Mouse (Mus musculus) lung, embryonic 15.5 days (tissue): ENCODE data around the gene Adarb2. TPM values are rescaled to one million over a fixed set of nuclear protein-coding genes. Genes with fewer than 3 reads are reported as not detected.

Experiments
- ATAC-seq: fragments of 200-750 bp; cut with Nextera tagmentation; 2 replicates; pipeline ENCODE4 v1.8.0; 2017; ENCODE audit warnings: moderate number of reproducible peaks, borderline replicate concordance; ENCODE audit not compliant: low FRiP score, low TSS enrichment; ENCODE audit errors: extremely low read depth
- H3K27ac ChIP-seq: fragments of 300-500 bp; sonication (generic); 2 replicates; pipeline ENCODE4 v1.5.1; 2015; ENCODE audit warnings: moderate library complexity, mild to moderate bottlenecking, inconsistent platforms
- H3K27me3 ChIP-seq: fragments of 300-500 bp; sonication (generic); 2 replicates; pipeline ENCODE4 v1.6.1; 2015; ENCODE audit warnings: inconsistent platforms
- H3K36me3 ChIP-seq: fragments of 300-500 bp; sonication (generic); 2 replicates; pipeline ENCODE4 v1.6.1; 2015; ENCODE audit warnings: inconsistent platforms
- H3K4me1 ChIP-seq: fragments of 300-500 bp; sonication (generic); 2 replicates; pipeline ENCODE4 v1.6.1; 2015; ENCODE audit warnings: inconsistent platforms
- H3K4me2 ChIP-seq: fragments of 300-500 bp; sonication (generic); 2 replicates; pipeline ENCODE4 v1.6.1; 2015; ENCODE audit warnings: inconsistent platforms, mild to moderate bottlenecking, moderate library complexity
- H3K4me3 ChIP-seq: fragments of 300-500 bp; sonication (generic); 2 replicates; pipeline ENCODE4 v1.5.1; 2015; ENCODE audit warnings: mild to moderate bottlenecking, inconsistent platforms
- H3K9ac ChIP-seq: fragments of 300-500 bp; sonication (generic); 2 replicates; pipeline ENCODE4 v1.6.1; 2015; ENCODE audit warnings: inconsistent platforms
- H3K9me3 ChIP-seq: fragments of 300-500 bp; sonication (generic); 2 replicates; pipeline ENCODE4 v1.6.1; 2016; ENCODE audit warnings: inconsistent platforms
- WGBS: fragments of 180-500 bp; shearing (Covaris S2); methylation state at CpG from one replicate; pipeline ENCODE4 v1.1.7; 2015; 5-methylcytosine and 5-hydroxymethylcytosine counted together
- polyA plus RNA-seq: library from polyadenylated mRNA; unstranded; fragments of >200 nt; fragmentation: Nextera tagmentation; extraction: Ambion mirVana; gene quantifications from 2 replicates; pipeline ENCODE4 v1.2.1, GENCODE M21; 2015

Gene Adarb2
- polyA plus RNA-seq, 1 experiment from 2014 or later, result 0.32 TPM

- Histone ChIP-seq H3K27me3 (no peaks in the 10 kb centered on the region), H3K4me2 (no peak overlapping the region), H3K4me1 (no peaks in the 10 kb centered on the region), H3K9me3 (no peaks in the 10 kb centered on the region), H3K9ac (no peak overlapping the region), H3K27ac (no peak overlapping the region), H3K36me3 (no peaks in the 10 kb centered on the region), H3K4me3 (no peak overlapping the region)
- no peak for ATAC-seq
- WGBS, result 68% methylated on average over 1 of the region's 1 CpGs
These were observed 414.0 kb downstream of the Adarb2 start for GRCm38 (mm10) chr13:8616685-8617084.

- no peak overlapping the region for H3K9ac ChIP-seq
- H3K36me3 ChIP-seq, result no peaks in the 10 kb centered on the region
- WGBS, result 77% methylated on average over 2 of the region's 2 CpGs
- H3K4me1 ChIP-seq, result no peaks in the 10 kb centered on the region
- H3K4me3 ChIP-seq, result no peak overlapping the region
- H3K9me3 ChIP-seq, result no peaks in the 10 kb centered on the region
- H3K4me2 ChIP-seq, result no peak overlapping the region
- no peak overlapping the region for H3K27ac ChIP-seq
- no peaks in the 10 kb centered on the region for H3K27me3 ChIP-seq
- ATAC-seq, result no peak
These were observed 419.6 kb downstream of the Adarb2 start for GRCm38 (mm10) chr13:8622263-8622662.

- no peak for ATAC-seq
- Histone ChIP-seq H3K4me3 (no peak overlapping the region), H3K27ac (no peak overlapping the region), H3K9me3 (no peaks in the 10 kb centered on the region), H3K27me3 (no peaks in the 10 kb centered on the region), H3K9ac (no peak overlapping the region), H3K36me3 (no peaks in the 10 kb centered on the region), H3K4me2 (no peak overlapping the region), H3K4me1 (0 out of 2 replicates have a peak, but pooled peaks cover 4% of the 10 kb centered on the region)
- 81% methylated on average over 6 of the region's 6 CpGs for WGBS
These were observed 426.9 kb downstream of the Adarb2 start for GRCm38 (mm10) chr13:8629565-8629964.

GRCm38 (mm10) chr13:8631618-8632017, 429.0 kb downstream of the Adarb2 start:
- 80% methylated on average over 1 of the region's 1 CpGs for WGBS
- no peak overlapping the region for H3K27ac ChIP-seq
- H3K9ac ChIP-seq, result no peak overlapping the region
- no peaks in the 10 kb centered on the region for H3K9me3 ChIP-seq
- no peaks in the 10 kb centered on the region for H3K27me3 ChIP-seq
- no peak overlapping the region for H3K4me2 ChIP-seq
- no peaks in the 10 kb centered on the region for H3K36me3 ChIP-seq
- no peak for ATAC-seq
- 0 out of 2 replicates have a peak, but pooled peaks cover 4% of the 10 kb centered on the region for H3K4me1 ChIP-seq
- no peak overlapping the region for H3K4me3 ChIP-seq

- Histone ChIP-seq H3K27ac (no peak overlapping the region), H3K4me1 (0 out of 2 replicates have a peak, but pooled peaks cover 4% of the 10 kb centered on the region), H3K4me3 (no peak overlapping the region), H3K27me3 (no peaks in the 10 kb centered on the region), H3K36me3 (no peaks in the 10 kb centered on the region), H3K9ac (no peak overlapping the region), H3K4me2 (no peak overlapping the region), H3K9me3 (no peaks in the 10 kb centered on the region)
- WGBS, result 46% methylated on average over 5 of the region's 5 CpGs
- ATAC-seq, result no peak
These were observed 429.4 kb downstream of the Adarb2 start for GRCm38 (mm10) chr13:8632072-8632471.

- Histone ChIP-seq H3K9me3 (no peaks in the 10 kb centered on the region), H3K36me3 (no peaks in the 10 kb centered on the region), H3K9ac (no peak overlapping the region), H3K4me3 (no peak overlapping the region), H3K27me3 (no peaks in the 10 kb centered on the region), H3K4me2 (no peak overlapping the region), H3K4me1 (0 out of 2 replicates have a peak, but pooled peaks cover 4% of the 10 kb centered on the region), H3K27ac (no peak overlapping the region)
- 47% methylated on average over 5 of the region's 5 CpGs for WGBS
- no peak for ATAC-seq
These were observed 431.0 kb downstream of the Adarb2 start for GRCm38 (mm10) chr13:8633385-8634337.

- no peaks in the 10 kb centered on the region for H3K4me1 ChIP-seq
- WGBS, result 38% methylated on average over 2 of the region's 2 CpGs
- H3K9ac ChIP-seq, result no peak overlapping the region
- no peak for ATAC-seq
- no peak overlapping the region for H3K4me3 ChIP-seq
- no peaks in the 10 kb centered on the region for H3K36me3 ChIP-seq
- H3K27ac ChIP-seq, result no peak overlapping the region
- H3K9me3 ChIP-seq, result no peaks in the 10 kb centered on the region
- H3K27me3 ChIP-seq, result no peaks in the 10 kb centered on the region
- H3K4me2 ChIP-seq, result no peak overlapping the region
These were observed 439.4 kb downstream of the Adarb2 start for GRCm38 (mm10) chr13:8642084-8642483.

GRCm38 (mm10) chr13:8643920-8644319, 441.3 kb downstream of the Adarb2 start:
- Histone ChIP-seq H3K9ac (no peak overlapping the region), H3K27ac (no peak overlapping the region), H3K4me2 (no peak overlapping the region), H3K27me3 (no peaks in the 10 kb centered on the region), H3K9me3 (no peaks in the 10 kb centered on the region), H3K4me3 (no peak overlapping the region), H3K4me1 (no peaks in the 10 kb centered on the region), H3K36me3 (no peaks in the 10 kb centered on the region)
- no peak for ATAC-seq
- WGBS, result 64% methylated on average over 3 of the region's 3 CpGs

- no peak overlapping the region for H3K4me3 ChIP-seq
- no peaks in the 10 kb centered on the region for H3K9me3 ChIP-seq
- H3K27me3 ChIP-seq, result no peaks in the 10 kb centered on the region
- no peaks in the 10 kb centered on the region for H3K4me1 ChIP-seq
- H3K27ac ChIP-seq, result no peak overlapping the region
- WGBS, result 67% methylated on average over 9 of the region's 9 CpGs
- no peaks in the 10 kb centered on the region for H3K36me3 ChIP-seq
- no peak for ATAC-seq
- H3K4me2 ChIP-seq, result no peak overlapping the region
- H3K9ac ChIP-seq, result no peak overlapping the region
These were observed 442.4 kb downstream of the Adarb2 start for GRCm38 (mm10) chr13:8644805-8645679.

GRCm38 (mm10) chr13:8649261-8649660, 446.6 kb downstream of the Adarb2 start:
- no peaks in the 10 kb centered on the region for H3K27me3 ChIP-seq
- H3K36me3 ChIP-seq, result no peaks in the 10 kb centered on the region
- ATAC-seq, result no peak
- no peak overlapping the region for H3K4me3 ChIP-seq
- H3K9me3 ChIP-seq, result no peaks in the 10 kb centered on the region
- WGBS, result 58% methylated on average over 2 of the region's 2 CpGs
- no peak overlapping the region for H3K9ac ChIP-seq
- no peak overlapping the region for H3K27ac ChIP-seq
- H3K4me2 ChIP-seq, result no peak overlapping the region
- H3K4me1 ChIP-seq, result no peaks in the 10 kb centered on the region

- H3K9ac ChIP-seq, result no peak overlapping the region
- no peak overlapping the region for H3K27ac ChIP-seq
- no peaks in the 10 kb centered on the region for H3K27me3 ChIP-seq
- H3K4me3 ChIP-seq, result no peak overlapping the region
- no peaks in the 10 kb centered on the region for H3K4me1 ChIP-seq
- no peak for ATAC-seq
- no peak overlapping the region for H3K4me2 ChIP-seq
- no peaks in the 10 kb centered on the region for H3K9me3 ChIP-seq
- H3K36me3 ChIP-seq, result no peaks in the 10 kb centered on the region
- WGBS, result 90% methylated on average over 9 of the region's 9 CpGs
These were observed 462.1 kb downstream of the Adarb2 start for GRCm38 (mm10) chr13:8664615-8665240.
